Mouse (Mus musculus): ENCODE results near the gene Slco2a1. TPM values are rescaled to one million over a fixed set of nuclear protein-coding genes. Genes with fewer than 3 reads are reported as not detected.

Gene Slco2a1
- total and polyA plus RNA-seq, 3 experiments: 0.01 to 0.11 TPM; not detected in 1

DNA sequence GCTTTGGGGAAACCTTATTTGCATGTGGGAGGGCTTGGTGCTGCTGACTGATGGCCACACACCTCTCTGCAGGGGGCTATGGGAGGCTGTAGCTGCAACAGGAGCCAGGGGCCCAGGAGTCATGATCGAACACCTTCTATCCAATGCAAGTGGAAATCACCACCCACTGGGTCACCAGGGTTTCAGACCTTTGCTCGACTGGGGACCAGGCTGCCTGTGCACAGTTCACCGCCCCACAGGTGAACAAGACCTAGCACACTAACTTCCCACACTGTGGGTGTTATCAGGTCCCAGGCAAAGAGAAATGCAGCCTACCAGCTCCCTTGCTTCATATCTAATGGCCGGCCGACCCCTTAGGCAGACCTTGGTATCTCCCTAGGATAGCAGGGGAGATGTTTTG lies 8.1 kb upstream of the Slco2a1 start:
- TF ChIP-seq POLR2AphosphoS5 (IDR thresholded peaks at IDR 0.05; ENCODE audit: insufficient replicate concordance, low read depth, low read length) (no peak), GATA2 (IDR thresholded peaks at IDR 0.05; ENCODE audit: borderline replicate concordance, low read depth, low read length) (no peak), TAL1 (conservative IDR thresholded peaks at IDR 0.05; ENCODE audit: low read depth, low read length) (no peak), GATA1 (IDR thresholded peaks at IDR 0.05; ENCODE audit: borderline replicate concordance, low read length) (no peak), CTCF (IDR thresholded peaks at IDR 0.05; ENCODE audit: low read depth, low read length) (no peak)
- ATAC-seq (ENCODE audit: extremely low read depth, insufficient number of reproducible peaks, low FRiP score, poor library complexity, severe bottlenecking) (no peak), DNase-seq (ENCODE audit: low spot score) (no peak)

GRCm38 (mm10) chr9:102981791-102982190 lies 6.7 kb upstream of the Slco2a1 start:
- TF ChIP-seq CTCF (IDR thresholded peaks at IDR 0.05; ENCODE audit: low read depth, low read length) (no peak), POLR2AphosphoS5 (IDR thresholded peaks at IDR 0.05; ENCODE audit: insufficient replicate concordance, low read depth, low read length) (no peak), GATA1 (IDR thresholded peaks at IDR 0.05; ENCODE audit: borderline replicate concordance, low read length) (no peak), TAL1 (conservative IDR thresholded peaks at IDR 0.05; ENCODE audit: low read depth, low read length) (no peak), GATA2 (IDR thresholded peaks at IDR 0.05; ENCODE audit: borderline replicate concordance, low read depth, low read length) (no peak)
- no peaks in the 10 kb centered on the region for H3K36me3 ChIP-seq (replicated peaks)
- H3K4me1 ChIP-seq (ENCODE audit: insufficient read depth, low read depth, low read length): peaks cover 5% of the 10 kb centered on the region; the same call in 1 of the 2 replicates
- H3K4me3 ChIP-seq (ENCODE audit: low read depth, low read length): no peak overlapping the region
- DNase-seq (ENCODE audit: low spot score) (no peak), ATAC-seq (ENCODE audit: extremely low read depth, insufficient number of reproducible peaks, low FRiP score, poor library complexity, severe bottlenecking) (no peak)
- H3K9me3 ChIP-seq (replicated peaks): no peaks in the 10 kb centered on the region
- peaks cover 2% of the 10 kb centered on the region; the same call in 1 of the 2 replicates for H3K27me3 ChIP-seq (ENCODE audit: insufficient read depth, low read length)

More for the DNA sequence above, 8.1 kb upstream of the Slco2a1 start:
- no peaks in the 10 kb centered on the region for H3K36me3 ChIP-seq (replicated peaks)
- peaks cover 5% of the 10 kb centered on the region; the same call in 1 of the 2 replicates for H3K4me1 ChIP-seq (ENCODE audit: insufficient read depth, low read depth, low read length)
- H3K4me3 ChIP-seq (ENCODE audit: low read depth, low read length): no peak overlapping the region
- peaks cover 2% of the 10 kb centered on the region; the same call in 1 of the 2 replicates for H3K27me3 ChIP-seq (ENCODE audit: insufficient read depth, low read length)
- H3K9me3 ChIP-seq (replicated peaks): no peaks in the 10 kb centered on the region

- Histone ChIP-seq H3K4me1 (ENCODE audit: insufficient read depth, low read depth, low read length) (peaks cover 5% of the 10 kb centered on the region; the same call in 1 of the 2 replicates), H3K36me3 (replicated peaks) (no peaks in the 10 kb centered on the region), H3K9me3 (replicated peaks) (no peaks in the 10 kb centered on the region), H3K27me3 (ENCODE audit: insufficient read depth, low read length) (peaks cover 2% of the 10 kb centered on the region; the same call in 1 of the 2 replicates), H3K4me3 (ENCODE audit: low read depth, low read length) (no peak overlapping the region)
- TF ChIP-seq CTCF (IDR thresholded peaks at IDR 0.05; ENCODE audit: low read depth, low read length) (no peak), TAL1 (conservative IDR thresholded peaks at IDR 0.05; ENCODE audit: low read depth, low read length) (no peak), GATA2 (IDR thresholded peaks at IDR 0.05; ENCODE audit: borderline replicate concordance, low read depth, low read length) (no peak), GATA1 (IDR thresholded peaks at IDR 0.05; ENCODE audit: borderline replicate concordance, low read length) (no peak)
- DNase-seq (ENCODE audit: low spot score) (no peak), ATAC-seq (ENCODE audit: extremely low read depth, insufficient number of reproducible peaks, low FRiP score, poor library complexity, severe bottlenecking) (no peak)
Observed at GRCm38 (mm10) chr9:102982376-102982775, 6.1 kb upstream of the Slco2a1 start.

DNA sequence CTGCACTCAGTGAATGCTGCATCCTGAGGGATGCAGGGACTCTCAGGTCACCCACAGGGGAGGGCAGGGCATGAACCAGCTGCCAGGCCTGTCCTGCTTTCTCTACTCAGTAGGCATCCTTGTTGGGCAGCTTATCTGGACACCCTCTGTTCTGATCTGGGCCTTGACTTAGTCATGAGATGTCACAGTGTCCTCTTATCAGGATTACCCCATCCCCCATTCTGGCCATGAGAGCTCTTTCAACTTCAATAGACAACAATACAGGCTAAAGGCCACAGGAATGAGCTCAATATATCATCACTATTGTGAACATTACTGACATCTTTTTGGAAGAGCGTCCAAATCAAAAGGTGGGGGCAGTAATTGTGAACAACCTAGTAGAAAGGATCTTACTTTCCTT lies 3.4 kb upstream of the Slco2a1 start:
- DNase-seq (ENCODE audit: low spot score) (no peak), ATAC-seq (ENCODE audit: extremely low read depth, insufficient number of reproducible peaks, low FRiP score, poor library complexity, severe bottlenecking) (no peak)
- Histone ChIP-seq H3K9me3 (replicated peaks) (no peaks in the 10 kb centered on the region), H3K4me3 (ENCODE audit: low read depth, low read length) (no peak overlapping the region), H3K4me1 (ENCODE audit: insufficient read depth, low read depth, low read length) (peaks cover 12% of the 10 kb centered on the region), H3K27me3 (ENCODE audit: insufficient read depth, low read length) (peaks cover 10% of the 10 kb centered on the region; the same call in 1 of the 2 replicates), H3K36me3 (replicated peaks) (no peaks in the 10 kb centered on the region)
- no peak for TF ChIP-seq CTCF (IDR thresholded peaks at IDR 0.05; ENCODE audit: low read depth, low read length)
- TF ChIP-seq GATA1 (IDR thresholded peaks at IDR 0.05; ENCODE audit: borderline replicate concordance, low read length): no peak
- TF ChIP-seq POLR2AphosphoS5 (IDR thresholded peaks at IDR 0.05; ENCODE audit: insufficient replicate concordance, low read depth, low read length): no peak
- TF ChIP-seq GATA2 (IDR thresholded peaks at IDR 0.05; ENCODE audit: borderline replicate concordance, low read depth, low read length): no peak
- no peak for TF ChIP-seq TAL1 (conservative IDR thresholded peaks at IDR 0.05; ENCODE audit: low read depth, low read length)

DNA sequence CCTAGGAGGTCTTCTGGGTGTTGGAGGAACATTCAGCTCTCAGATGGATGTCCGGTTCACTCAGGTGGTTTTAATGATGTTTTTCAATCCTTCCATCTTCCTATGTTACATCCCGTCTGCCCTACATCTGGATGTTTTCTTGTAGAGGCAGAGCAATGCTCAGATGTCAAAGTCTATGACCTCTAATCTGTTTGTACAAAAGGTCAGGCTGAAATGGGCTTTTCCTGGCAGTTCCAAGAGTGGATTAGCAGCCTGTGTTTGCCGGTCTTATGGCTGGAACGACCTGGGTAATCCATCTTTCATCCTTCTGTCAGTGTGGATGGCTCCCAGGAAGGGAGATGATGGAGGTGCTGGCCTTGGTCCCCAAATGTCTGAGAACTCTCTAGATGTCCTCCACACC lies 2.6 kb upstream of the Slco2a1 start:
- Histone ChIP-seq H3K9me3 (replicated peaks) (no peaks in the 10 kb centered on the region), H3K4me3 (ENCODE audit: low read depth, low read length) (no peak overlapping the region), H3K4me1 (ENCODE audit: insufficient read depth, low read depth, low read length) (peaks cover 12% of the 10 kb centered on the region), H3K36me3 (replicated peaks) (no peaks in the 10 kb centered on the region), H3K27me3 (ENCODE audit: insufficient read depth, low read length) (peaks cover 13% of the 10 kb centered on the region; the same call in 1 of the 2 replicates)
- ATAC-seq (ENCODE audit: extremely low read depth, insufficient number of reproducible peaks, low FRiP score, poor library complexity, severe bottlenecking) (no peak), DNase-seq (ENCODE audit: low spot score) (no peak)
- TF ChIP-seq POLR2AphosphoS5 (IDR thresholded peaks at IDR 0.05; ENCODE audit: insufficient replicate concordance, low read depth, low read length) (no peak), TAL1 (conservative IDR thresholded peaks at IDR 0.05; ENCODE audit: low read depth, low read length) (no peak), GATA2 (IDR thresholded peaks at IDR 0.05; ENCODE audit: borderline replicate concordance, low read depth, low read length) (no peak), GATA1 (IDR thresholded peaks at IDR 0.05; ENCODE audit: borderline replicate concordance, low read length) (no peak), CTCF (IDR thresholded peaks at IDR 0.05; ENCODE audit: low read depth, low read length) (no peak)

DNA sequence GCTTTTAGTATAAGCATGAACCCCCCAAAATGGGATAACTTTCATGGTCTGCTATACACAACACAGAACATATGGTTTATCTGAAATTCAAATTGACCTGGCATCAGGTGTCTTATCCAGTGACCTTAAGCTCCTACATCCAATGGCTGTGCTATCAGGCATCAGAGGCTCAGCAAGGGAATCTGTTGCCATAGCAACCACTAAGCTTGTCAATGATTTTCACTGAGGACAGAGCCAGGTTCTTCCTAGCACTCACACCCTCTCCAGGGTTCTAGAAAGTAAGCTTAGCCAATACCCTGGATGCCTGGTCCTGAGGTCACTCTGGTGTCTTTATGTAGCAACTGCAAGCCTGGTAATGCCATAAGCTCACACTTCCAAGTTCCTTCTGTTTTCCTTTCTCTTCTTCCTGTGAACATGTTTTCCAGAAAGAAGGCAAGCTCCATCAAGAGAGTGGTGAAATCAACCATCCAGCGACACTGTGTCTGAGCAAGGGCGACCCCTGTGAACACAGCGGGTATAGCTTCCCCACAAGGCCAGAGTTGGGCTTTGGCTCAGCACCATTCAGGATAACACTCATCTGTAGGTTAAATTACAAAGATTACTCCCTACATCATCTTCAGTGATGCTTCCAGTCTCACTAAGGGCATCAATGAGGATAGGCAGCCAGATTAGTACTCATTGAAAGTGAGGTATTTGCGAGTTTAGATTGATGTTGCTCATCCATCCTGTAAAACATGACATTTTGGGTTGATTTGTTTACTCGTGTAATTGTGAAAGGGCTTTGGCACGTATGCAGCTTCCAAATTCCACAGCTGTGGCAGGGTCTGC lies 2.0 kb downstream of the Slco2a1 start:
- DNase-seq (ENCODE audit: low spot score): no peak
- Histone ChIP-seq H3K4me1 (ENCODE audit: insufficient read depth, low read depth, low read length) (peaks cover 17% of the 10 kb centered on the region), H3K4me3 (ENCODE audit: low read depth, low read length) (no peak overlapping the region), H3K27me3 (ENCODE audit: insufficient read depth, low read length) (peaks cover 17% of the 10 kb centered on the region), H3K9me3 (replicated peaks) (no peaks in the 10 kb centered on the region), H3K36me3 (replicated peaks) (no peaks in the 10 kb centered on the region)
- TF ChIP-seq POLR2AphosphoS5 (IDR thresholded peaks at IDR 0.05; ENCODE audit: insufficient replicate concordance, low read depth, low read length) (no peak), CTCF (IDR thresholded peaks at IDR 0.05; ENCODE audit: low read depth, low read length) (no peak), GATA1 (IDR thresholded peaks at IDR 0.05; ENCODE audit: borderline replicate concordance, low read length) (no peak), TAL1 (conservative IDR thresholded peaks at IDR 0.05; ENCODE audit: low read depth, low read length) (no peak), GATA2 (IDR thresholded peaks at IDR 0.05; ENCODE audit: borderline replicate concordance, low read depth, low read length) (no peak)
- ATAC-seq (ENCODE audit: extremely low read depth, insufficient number of reproducible peaks, low FRiP score, poor library complexity, severe bottlenecking): no peak
